Mouse (Mus musculus) effector memory CD4-positive, alpha-beta T cell, adult 5 months (primary cell): ENCODE results near the gene Gbp4. TPM values are rescaled to one million over a fixed set of nuclear protein-coding genes. Genes with fewer than 3 reads are reported as not detected.

Experiments
- polyA plus RNA-seq: library from polyadenylated mRNA; unstranded; fragments of 100-300 nt; shearing (Covaris generic); gene quantifications from one replicate; pipeline ENCODE4 v1.2.1, GENCODE M21; 2017

Gbp4 gene
- polyA plus RNA-seq = 136 TPM

DNA sequence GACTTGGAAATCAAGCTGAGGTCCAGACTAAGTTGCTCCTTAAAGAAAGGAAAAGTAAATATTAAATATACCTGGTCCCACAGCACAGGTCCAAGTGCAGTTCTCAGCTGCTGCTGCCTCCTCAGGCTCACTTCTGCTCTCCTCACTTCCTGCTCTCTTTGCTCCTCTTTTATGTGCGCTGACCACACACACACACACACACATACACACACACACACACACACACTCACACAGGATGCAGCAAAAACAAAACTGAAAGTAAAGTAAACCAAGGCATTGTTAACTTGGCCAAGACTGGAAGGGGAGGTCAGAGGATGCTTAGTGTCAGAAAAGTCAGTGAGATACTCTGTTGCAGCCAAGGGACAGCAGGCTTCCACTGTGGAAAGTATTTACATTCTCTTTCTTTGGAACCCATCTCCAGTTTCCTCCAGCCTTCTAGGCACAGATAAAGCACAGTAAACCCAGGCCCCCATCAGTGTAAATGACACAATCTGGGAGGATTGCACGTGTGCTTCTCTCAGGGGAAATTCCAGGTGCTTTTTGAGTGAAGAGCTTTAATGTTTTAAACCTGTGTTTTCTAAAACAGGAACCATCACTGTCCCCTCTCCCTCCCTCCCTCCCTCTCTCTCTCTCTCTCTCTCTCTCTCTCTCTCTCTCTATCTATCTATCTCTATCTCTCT, at the start of gene Gbp4, which contains the start of the genes Gbp9 and Gbp8:
Gbp4 (minus strand) TSS at position 178 of the 680 bp plus-strand sequence.
Gbp9 (minus strand) TSS at position 131 of the 680 bp plus-strand sequence.
Gbp8 (minus strand) TSS at position 132 of the 680 bp plus-strand sequence.

Other genes with a start within 250 kb of the Gbp4 start
- 12.7 TPM for gene Abcg3, start 156.9 kb downstream of the Gbp4 start, polyA plus RNA-seq
- gene Gbp9, start within 50 bp of the Gbp4 start, polyA plus RNA-seq = 88.8 TPM
- 58.9 TPM for gene Gbp8, start within 50 bp of the Gbp4 start, polyA plus RNA-seq
- 8.8 TPM for gene Gbp10, start 99.9 kb upstream of the Gbp4 start, polyA plus RNA-seq
- gene Gm43302, start 154.1 kb upstream of the Gbp4 start, polyA plus RNA-seq = 0.42 TPM
- gene Gbp6, start 154.1 kb upstream of the Gbp4 start, polyA plus RNA-seq = 43.4 TPM